In the genomic region with DNA sequence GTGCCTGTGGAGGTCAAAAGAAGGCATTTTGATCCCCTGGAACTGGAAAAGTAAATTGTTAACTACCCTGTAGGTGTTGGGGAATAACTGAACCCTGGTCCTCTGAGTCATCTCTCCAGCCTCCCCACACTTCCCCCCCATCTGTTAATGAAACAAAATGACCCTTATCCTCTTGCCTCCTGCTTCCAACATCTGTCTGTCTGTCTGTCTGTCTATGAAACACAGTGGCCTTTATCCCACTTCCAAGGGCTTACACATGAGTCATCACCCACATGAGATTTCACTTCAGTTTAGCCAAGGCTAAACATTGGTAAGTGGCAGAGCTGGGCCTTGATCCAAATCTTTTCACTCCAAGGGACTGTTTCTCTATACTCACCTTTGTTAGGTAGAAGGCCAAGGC, we compare ENCODE assay signal across 26 mouse cellular contexts. TPM values are rescaled to one million over a fixed set of nuclear protein-coding genes. Genes with fewer than 3 reads are reported as not detected.
DNase-seq lines count a peak whose midpoint lies in the region; ATAC-seq and TF ChIP-seq lines count a peak whose summit lies in the region.
"Had no signal": no experiment of that assay in that cellular context is flagged by ENCODE, and none has a peak within 500 bp of the region (broad histone marks: within the 10 kb centered on the region; RNA-seq: fewer than 3 reads in every experiment).

No protein-coding gene starts in this region.

- H3K27ac ChIP-seq in kidney, postnatal 0 days = no peak overlapping the region
- H3K27ac ChIP-seq in testis, adult 2 months (ENCODE audit: control insufficient read depth, insufficient read depth, low read depth, low read length) = 0 out of 2 replicates have a peak overlapping the region, but pooled peaks have one; percentile 24
- H3K27ac ChIP-seq in hindbrain, embryonic 12.5 days = no peak overlapping the region
- H3K27ac ChIP-seq: heart, embryonic 13.5 days; neural tube, embryonic 13.5 days had no signal

- H3K36me3 ChIP-seq in kidney, postnatal 0 days (ENCODE audit: insufficient read depth, low read length) = 0 out of 2 replicates have a peak, but pooled peaks cover 12% of the 10 kb centered on the region
- no peaks in the 10 kb centered on the region for H3K36me3 ChIP-seq in testis, adult 2 months (ENCODE audit: control insufficient read depth, insufficient read depth, low read length)
- H3K36me3 ChIP-seq in hindbrain, embryonic 12.5 days = peaks cover 35% of the 10 kb centered on the region

- no peak for TF ChIP-seq POLR2A in testis, adult 2 months (IDR thresholded peaks at IDR 0.05; ENCODE audit: control insufficient read depth, low read depth, low read length)

- no peaks in the 10 kb centered on the region for H3K9me3 ChIP-seq in kidney, postnatal 0 days (replicated peaks; ENCODE audit: low read length)
- no peaks in the 10 kb centered on the region for H3K9me3 ChIP-seq in hindbrain, embryonic 12.5 days (replicated peaks)
- H3K9me3 ChIP-seq: heart, embryonic 13.5 days; neural tube, embryonic 13.5 days had no signal

- ATAC-seq in kidney, postnatal 0 days (replicated peaks; ENCODE audit: low FRiP score, low read depth) = peak; percentile 50
- ATAC-seq in hindbrain, embryonic 12.5 days (ENCODE audit: low FRiP score) = no peak
- ATAC-seq: forebrain, postnatal 0 days; hindbrain, embryonic 16.5 days; lung, postnatal 0 days had no signal

- H3K4me2 ChIP-seq in kidney, postnatal 0 days (ENCODE audit: low read length) = no peak overlapping the region
- no peak overlapping the region for H3K4me2 ChIP-seq in hindbrain, embryonic 12.5 days (replicated peaks)
- H3K4me2 ChIP-seq: heart, embryonic 13.5 days; neural tube, embryonic 13.5 days had no signal

- H3K9ac ChIP-seq in kidney, postnatal 0 days (ENCODE audit: low read depth, low read length) = no peak overlapping the region
- H3K9ac ChIP-seq in hindbrain, embryonic 12.5 days = no peak overlapping the region
- H3K9ac ChIP-seq: forebrain, postnatal 0 days; heart, embryonic 13.5 days; neural tube, embryonic 13.5 days had no signal

- no peak overlapping the region for H3K4me3 ChIP-seq in kidney, postnatal 0 days (replicated peaks; ENCODE audit: low read depth, low read length)
- H3K4me3 ChIP-seq in testis, adult 2 months (ENCODE audit: control insufficient read depth, low read depth, low read length) = no peak overlapping the region
- H3K4me3 ChIP-seq in hindbrain, embryonic 12.5 days = no peak overlapping the region
- H3K4me3 ChIP-seq: erythroblast, embryonic 14.5 days; heart, embryonic 13.5 days; neural tube, embryonic 13.5 days had no signal

- no peak for TF ChIP-seq CTCF in kidney, postnatal 0 days (IDR thresholded peaks at IDR 0.05; ENCODE audit: low read depth)
- TF ChIP-seq CTCF in testis, adult 2 months (IDR thresholded peaks at IDR 0.05; ENCODE audit: control insufficient read depth, insufficient read depth, insufficient replicate concordance, low read depth, low read length) = no peak

- H3K4me1 ChIP-seq in kidney, postnatal 0 days (replicated peaks; ENCODE audit: insufficient read depth, low read length) = no peaks in the 10 kb centered on the region
- no peaks in the 10 kb centered on the region; the same call in none of the 2 replicates for H3K4me1 ChIP-seq in testis, adult 2 months (ENCODE audit: control insufficient read depth, insufficient read depth, low read length)
- H3K4me1 ChIP-seq in hindbrain, embryonic 12.5 days = no peaks in the 10 kb centered on the region
- H3K4me1 ChIP-seq: neural tube, embryonic 13.5 days had no signal

- no peaks in the 10 kb centered on the region for H3K27me3 ChIP-seq in kidney, postnatal 0 days (ENCODE audit: insufficient read depth, low read length)
- H3K27me3 ChIP-seq in testis, adult 2 months (ENCODE audit: control insufficient read depth, insufficient read depth, low read length) = no peaks in the 10 kb centered on the region
- H3K27me3 ChIP-seq in hindbrain, embryonic 12.5 days = no peaks in the 10 kb centered on the region
- H3K27me3 ChIP-seq: CH12.LX; heart, embryonic 13.5 days; neural tube, embryonic 13.5 days had no signal

- peak; percentile 21 for DNase-seq in kidney, postnatal 0 days (ENCODE audit: low spot score)
- no peak for DNase-seq in kidney, postnatal 4 days
- DNase-seq in testis, postnatal 14 days (ENCODE audit: low spot score) = no peak
- peak; percentile 61 for DNase-seq in adrenal gland, adult 8-10 months
- peak; percentile 66 for DNase-seq in yolk sac, embryonic 10.5 days (ENCODE audit: low spot score)
- DNase-seq in spleen, postnatal 36 days (ENCODE audit: low spot score in 2 of 2) = no peak
- DNase-seq: cerebellum, adult 2 months; forebrain, postnatal 0 days; heart, adult 11 months; heart, postnatal 36 days; retina, postnatal 1 day; right cerebral cortex, postnatal 4 days had no signal

RNA-seq across cellular contexts. Expression of a gene that starts 13.3 kb away (rescaled TPM):
- 72.6 and 73.2 TPM in 2 replicates for polyA plus RNA-seq in kidney, postnatal 0 days (2015; fragmentation: Nextera tagmentation; extraction: Ambion mirVana)
- 60.3 and 61.1 TPM in 2 replicates for polyA plus RNA-seq in testis, adult 2 months (2012; rRNA removed)
- 100 to 1,000 TPM; 127 to 191 (median 150) TPM for total RNA-seq in adrenal gland, adult 8-10 months (2022)
- 45.7 and 51.1 TPM in 2 replicates for polyA plus RNA-seq in hindbrain, embryonic 12.5 days (2016; fragmentation: Nextera tagmentation; extraction: Ambion mirVana)

RNA-seq across cellular contexts. Expression of a gene that starts 14.0 kb away (rescaled TPM):
- 20.1 and 20.3 TPM in 2 replicates for polyA plus RNA-seq in kidney, postnatal 0 days (2015; fragmentation: Nextera tagmentation; extraction: Ambion mirVana)
- 18.3 and 19.1 TPM in 2 replicates for polyA plus RNA-seq in testis, adult 2 months (2012; rRNA removed)
- total RNA-seq in adrenal gland, adult 8-10 months (2022) = 10 to 100 TPM; 26.8 to 34.8 (median 31.7) TPM
- polyA plus RNA-seq in hindbrain, embryonic 12.5 days (2016; fragmentation: Nextera tagmentation; extraction: Ambion mirVana) = 37.0 and 37.9 TPM in 2 replicates

RNA-seq across cellular contexts. Expression of a gene that starts 16.9 kb away (rescaled TPM):
- 0.82 and 1.6 TPM in 2 replicates for polyA plus RNA-seq in kidney, postnatal 0 days (2015; fragmentation: Nextera tagmentation; extraction: Ambion mirVana)
- polyA plus RNA-seq in testis, adult 2 months (2012; rRNA removed) = 1.9 and 2.0 TPM in 2 replicates
- under 1 TPM in 1 of 4 experiments, not detected in 3; 0.75 TPM for total RNA-seq in adrenal gland, adult 8-10 months (2022)
- polyA plus RNA-seq in hindbrain, embryonic 12.5 days (2016; fragmentation: Nextera tagmentation; extraction: Ambion mirVana) = 1.0 and 1.1 TPM in 2 replicates
- total RNA-seq: CH12.LX; common myeloid progenitor, adult 5-6 weeks; gastrocnemius, adult 18-20 months; heart, postnatal 36 days; megakaryocyte-erythroid progenitor cell, adult 5-6 weeks; monocyte, adult 5-6 weeks had no signal
- polyA plus RNA-seq: erythroblast, embryonic 14.5 days; forebrain, postnatal 0 days; hindbrain, embryonic 16.5 days; neural tube, embryonic 13.5 days had no signal

RNA-seq across cellular contexts. Expression of a gene that starts 26.5 kb away (rescaled TPM):
- polyA plus RNA-seq in kidney, postnatal 0 days (2015; fragmentation: Nextera tagmentation; extraction: Ambion mirVana) = 1.2 and 1.3 TPM in 2 replicates
- polyA plus RNA-seq in testis, adult 2 months (2012; rRNA removed) = 603 and 652 TPM in 2 replicates
- total RNA-seq in adrenal gland, adult 8-10 months (2022) = under 1 TPM in 1 of 4 experiments, not detected in 3; 0.19 TPM
- 0.25 and 0.42 TPM in 2 replicates for polyA plus RNA-seq in hindbrain, embryonic 12.5 days (2016; fragmentation: Nextera tagmentation; extraction: Ambion mirVana)
- total RNA-seq: CH12.LX; gastrocnemius, adult 18-20 months; heart, postnatal 36 days; left cerebral cortex, postnatal 14 days; monocyte, adult 5-6 weeks had no signal
- polyA plus RNA-seq: embryonic facial prominence, embryonic 11.5 days; erythroblast, embryonic 14.5 days had no signal

RNA-seq across cellular contexts. Expression of a gene that starts 35.9 kb away (rescaled TPM):
- polyA plus RNA-seq in kidney, postnatal 0 days (2015; fragmentation: Nextera tagmentation; extraction: Ambion mirVana) = 11.2 and 11.8 TPM in 2 replicates
- 744 and 839 TPM in 2 replicates for polyA plus RNA-seq in testis, adult 2 months (2012; rRNA removed)
- 1 to 10 TPM; 6.6 to 7.1 (median 6.8) TPM for total RNA-seq in adrenal gland, adult 8-10 months (2022)
- polyA plus RNA-seq in hindbrain, embryonic 12.5 days (2016; fragmentation: Nextera tagmentation; extraction: Ambion mirVana) = 116 and 124 TPM in 2 replicates

Comparison
In these comparisons a context has a peak if more than half of its experiments do, and no peak if none do; other contexts are left out.
1. DNase-seq: peak in kidney, postnatal 0 days (single experiment), adrenal gland, adult 8-10 months (single experiment) and yolk sac, embryonic 10.5 days (single experiment); none in kidney, postnatal 4 days (0 of 2), testis, postnatal 14 days (single experiment) and spleen, postnatal 36 days (0 of 2).